Mouse (Mus musculus) myocyte (in vitro differentiated cells): Measurements from ENCODE around the gene Vezf1.

ENCODE experiments used
- E2F4 ChIP-seq: IDR thresholded peaks from one replicate; pipeline ENCODE4 v1.6.1; 2011; ENCODE audit warnings: mild to moderate bottlenecking, control low read depth, moderate library complexity; ENCODE audit not compliant: insufficient read depth
- POLR2A ChIP-seq: IDR thresholded peaks from one replicate; pipeline ENCODE4 v1.6.1; 2011; ENCODE audit warnings: low read depth, mild to moderate bottlenecking, control low read depth, moderate library complexity; ENCODE audit not compliant: insufficient read length
- SRF ChIP-seq: IDR thresholded peaks from one replicate; pipeline ENCODE4 v1.6.1; 2011; ENCODE audit warnings: low read depth; ENCODE audit not compliant: control insufficient read depth, insufficient read length
- TCF12 ChIP-seq: IDR thresholded peaks from one replicate; pipeline ENCODE4 v1.6.1; 2011; ENCODE audit warnings: mild to moderate bottlenecking, control low read depth; ENCODE audit not compliant: poor library complexity, insufficient read depth, severe bottlenecking

- no peak for TF ChIP-seq POLR2A
- TF ChIP-seq E2F4, result no peak
- TF ChIP-seq TCF12, result no peak
- TF ChIP-seq SRF, result no peak
These were observed 5.3 kb downstream of the Vezf1 start for GRCm38 (mm10) chr11:88073343-88073875.
